Mouse (Mus musculus): Measurements from ENCODE around the gene Sae1. TPM values are rescaled to one million over a fixed set of nuclear protein-coding genes. Genes with fewer than 3 reads are reported as not detected.

Sae1 gene
- polyA plus RNA-seq, 1 experiment from 2014 or later = 240 TPM

- Histone ChIP-seq H3K27me3 (ENCODE audit: control insufficient read depth, insufficient read depth, low read length) (no peaks in the 10 kb centered on the region), H3K9ac (replicated peaks; ENCODE audit: low read length) (peak overlapping the region; percentile 28; the same call in 1 of the 2 replicates), H3K9me3 (ENCODE audit: control insufficient read depth, low read length) (no peaks in the 10 kb centered on the region), H3K36me3 (ENCODE audit: control insufficient read depth, insufficient read depth, low read length) (no peaks in the 10 kb centered on the region), H3K4me2 (ENCODE audit: low read length) (peak overlapping the region; percentile 26), H3K27ac (replicated peaks; ENCODE audit: low read depth, low read length) (peak overlapping the region; percentile 27; the same call in 1 of the 2 replicates), H3K4me1 (ENCODE audit: control insufficient read depth, insufficient read depth, low read length) (peaks cover 31% of the 10 kb centered on the region), H3K4me3 (replicated peaks; ENCODE audit: low read depth, low read length) (no peak overlapping the region)
- DNase-seq (no peak), ATAC-seq (ENCODE audit: low FRiP score, low TSS enrichment) (no peak)
- 77% methylated on average over 2 of the region's 2 CpGs for WGBS
These were observed 17.5 kb upstream of the Sae1 start for GRCm38 (mm10) chr7:16405073-16405455.

- DNase-seq (no peak), ATAC-seq (ENCODE audit: low FRiP score, low TSS enrichment) (no peak)
- Histone ChIP-seq H3K27me3 (ENCODE audit: control insufficient read depth, insufficient read depth, low read length) (no peaks in the 10 kb centered on the region), H3K9ac (replicated peaks; ENCODE audit: low read length) (no peak overlapping the region; the same call in 1 of the 2 replicates), H3K4me3 (replicated peaks; ENCODE audit: low read depth, low read length) (no peak overlapping the region), H3K4me2 (ENCODE audit: low read length) (peak overlapping the region; percentile 77), H3K36me3 (ENCODE audit: control insufficient read depth, insufficient read depth, low read length) (no peaks in the 10 kb centered on the region), H3K27ac (replicated peaks; ENCODE audit: low read depth, low read length) (peak overlapping the region; percentile 27), H3K9me3 (ENCODE audit: control insufficient read depth, low read length) (no peaks in the 10 kb centered on the region), H3K4me1 (ENCODE audit: control insufficient read depth, insufficient read depth, low read length) (peaks cover 31% of the 10 kb centered on the region)
- 86% methylated on average over 3 of the region's 3 CpGs for WGBS
These were observed 16.9 kb upstream of the Sae1 start for GRCm38 (mm10) chr7:16404315-16405072.

- H3K4me1 ChIP-seq (ENCODE audit: control insufficient read depth, insufficient read depth, low read length) = peaks cover 38% of the 10 kb centered on the region
- H3K27me3 ChIP-seq (ENCODE audit: control insufficient read depth, insufficient read depth, low read length) = no peaks in the 10 kb centered on the region
- H3K36me3 ChIP-seq (ENCODE audit: control insufficient read depth, insufficient read depth, low read length) = no peaks in the 10 kb centered on the region
- H3K4me3 ChIP-seq (replicated peaks; ENCODE audit: low read depth, low read length) = peak overlapping the region; percentile 95
- WGBS = 21% methylated on average over 21 of the region's 21 CpGs
- peak overlapping the region; percentile 100 for H3K9ac ChIP-seq (replicated peaks; ENCODE audit: low read length)
- ATAC-seq (ENCODE audit: low FRiP score, low TSS enrichment) (no peak), DNase-seq (peak; percentile 64)
- H3K27ac ChIP-seq (replicated peaks; ENCODE audit: low read depth, low read length) = peak overlapping the region; percentile 100
- peak overlapping the region; percentile 77 for H3K4me2 ChIP-seq (ENCODE audit: low read length)
- no peaks in the 10 kb centered on the region for H3K9me3 ChIP-seq (ENCODE audit: control insufficient read depth, low read length)
These were observed 15.7 kb upstream of the Sae1 start for GRCm38 (mm10) chr7:16402968-16403948.

GRCm38 (mm10) chr7:16402449-16402848, 14.8 kb upstream of the Sae1 start:
- H3K4me3 ChIP-seq (replicated peaks; ENCODE audit: low read depth, low read length) = peak overlapping the region; percentile 95
- no peaks in the 10 kb centered on the region for H3K27me3 ChIP-seq (ENCODE audit: control insufficient read depth, insufficient read depth, low read length)
- DNase-seq (peak; percentile 65), ATAC-seq (ENCODE audit: low FRiP score, low TSS enrichment) (no peak)
- peaks cover 38% of the 10 kb centered on the region for H3K4me1 ChIP-seq (ENCODE audit: control insufficient read depth, insufficient read depth, low read length)
- peak overlapping the region; percentile 100 for H3K27ac ChIP-seq (replicated peaks; ENCODE audit: low read depth, low read length)
- WGBS = under 1% methylated on average over 9 of the region's 9 CpGs
- H3K36me3 ChIP-seq (ENCODE audit: control insufficient read depth, insufficient read depth, low read length) = no peaks in the 10 kb centered on the region
- no peaks in the 10 kb centered on the region for H3K9me3 ChIP-seq (ENCODE audit: control insufficient read depth, low read length)
- peak overlapping the region; percentile 100 for H3K9ac ChIP-seq (replicated peaks; ENCODE audit: low read length)
- peak overlapping the region; percentile 77 for H3K4me2 ChIP-seq (ENCODE audit: low read length)

GRCm38 (mm10) chr7:16401991-16402431, 14.4 kb upstream of the Sae1 start:
- no peak for ATAC-seq (ENCODE audit: low FRiP score, low TSS enrichment)
- under 1% methylated on average over 17 of the region's 17 CpGs for WGBS
- peak overlapping the region; percentile 100 for H3K27ac ChIP-seq (replicated peaks; ENCODE audit: low read depth, low read length)

GRCm38 (mm10) chr7:16400689-16401611, 13.3 kb upstream of the Sae1 start, which contains the start of gene Zc3h4:
Gene Zc3h4 (plus strand): TSS chr7:16400910.
- H3K27me3 ChIP-seq (ENCODE audit: control insufficient read depth, insufficient read depth, low read length) = no peaks in the 10 kb centered on the region
- under 1% methylated on average over 79 of the region's 85 CpGs for WGBS
- peak; percentile 53 for ATAC-seq (ENCODE audit: low FRiP score, low TSS enrichment)
- DNase-seq = peak; percentile 95
- peak within 1 kb of the TSS; percentile 100 for H3K27ac ChIP-seq (replicated peaks; ENCODE audit: low read depth, low read length)
- H3K4me3 ChIP-seq (replicated peaks; ENCODE audit: low read depth, low read length) = peak within 1 kb of the TSS; percentile 95
- H3K4me1 ChIP-seq (ENCODE audit: control insufficient read depth, insufficient read depth, low read length) = peaks cover 34% of the 10 kb centered on the region
- peak within 1 kb of the TSS; percentile 77 for H3K4me2 ChIP-seq (ENCODE audit: low read length)
- no peaks in the 10 kb centered on the region for H3K36me3 ChIP-seq (ENCODE audit: control insufficient read depth, insufficient read depth, low read length)
- peak within 1 kb of the TSS; percentile 100 for H3K9ac ChIP-seq (replicated peaks; ENCODE audit: low read length)
- no peaks in the 10 kb centered on the region for H3K9me3 ChIP-seq (ENCODE audit: control insufficient read depth, low read length)

More at GRCm38 (mm10) chr7:16401991-16402431, 14.4 kb upstream of the Sae1 start:
- H3K9ac ChIP-seq (replicated peaks; ENCODE audit: low read length) = peak overlapping the region; percentile 100
- DNase-seq = peak; percentile 72
- no peaks in the 10 kb centered on the region for H3K36me3 ChIP-seq (ENCODE audit: control insufficient read depth, insufficient read depth, low read length)
- peaks cover 38% of the 10 kb centered on the region for H3K4me1 ChIP-seq (ENCODE audit: control insufficient read depth, insufficient read depth, low read length)
- H3K4me3 ChIP-seq (replicated peaks; ENCODE audit: low read depth, low read length) = peak overlapping the region; percentile 95
- no peaks in the 10 kb centered on the region for H3K27me3 ChIP-seq (ENCODE audit: control insufficient read depth, insufficient read depth, low read length)
- no peaks in the 10 kb centered on the region for H3K9me3 ChIP-seq (ENCODE audit: control insufficient read depth, low read length)
- peak overlapping the region; percentile 77 for H3K4me2 ChIP-seq (ENCODE audit: low read length)

GRCm38 (mm10) chr7:16399820-16400688, 12.4 kb upstream of the Sae1 start:
- WGBS = under 1% methylated on average over 77 of the region's 77 CpGs
- peak overlapping the region; percentile 95 for H3K4me3 ChIP-seq (replicated peaks; ENCODE audit: low read depth, low read length)
- H3K4me1 ChIP-seq (ENCODE audit: control insufficient read depth, insufficient read depth, low read length) = peaks cover 25% of the 10 kb centered on the region
- ATAC-seq (ENCODE audit: low FRiP score, low TSS enrichment) = peak; percentile 91
- H3K36me3 ChIP-seq (ENCODE audit: control insufficient read depth, insufficient read depth, low read length) = no peaks in the 10 kb centered on the region
- no peaks in the 10 kb centered on the region for H3K9me3 ChIP-seq (ENCODE audit: control insufficient read depth, low read length)
- H3K4me2 ChIP-seq (ENCODE audit: low read length) = peak overlapping the region; percentile 77
- H3K9ac ChIP-seq (replicated peaks; ENCODE audit: low read length) = peak overlapping the region; percentile 100
- peak; percentile 100 for DNase-seq
- H3K27me3 ChIP-seq (ENCODE audit: control insufficient read depth, insufficient read depth, low read length) = no peaks in the 10 kb centered on the region
- peak overlapping the region; percentile 100 for H3K27ac ChIP-seq (replicated peaks; ENCODE audit: low read depth, low read length)
